Mouse (Mus musculus) embryonic stem cell, embryonic (primary cell): ENCODE measurements around the gene Tspan3.

Source experiments
- CTCF ChIA-PET, 4 experiments: fragments of 300-600 bp in 2 of 4; fragments of 350-600 bp in 2 of 4; sonication (Branson Sonifier 250); formaldehyde crosslinking; loops; one replicate each; lab custom pipeline; 2022; ENCODE audit warnings: inconsistent platforms in 2 of 4; lab: Charles Lee
- POLR2A ChIA-PET, 4 experiments: fragments of 300-600 bp in 2 of 4; fragments of 350-600 bp in 2 of 4; sonication (Branson Sonifier 250); formaldehyde crosslinking; loops; one replicate each; lab custom pipeline; 2022; ENCODE audit warnings: antibody characterized with exemption in 4 of 4, inconsistent platforms in 1 of 4; lab: Charles Lee

Gene Tspan3

GRCm38 (mm10) chr9:56165377-56165776, at the start of gene Tspan3:
Tspan3 (minus strand) TSS chr9:56165477.
- ChIA-PET POLR2A (interaction anchor here in 1 of 4 experiments (0.8 to 1.4 kb wide), 2 partner anchors 10 to 29 kb away, joined by 3 to 6 read pairs; no protein-coding TSS in a partner anchor), CTCF (interaction anchor here in 1 of 4 experiments (1.4 kb wide), 1 partner anchor 35 kb away, joined by 3 read pairs; no protein-coding TSS in a partner anchor)

GRCm38 (mm10) chr9:56213451-56214291, 48.4 kb upstream of the Tspan3 start:
- CTCF ChIA-PET = interaction anchor here (0.6 to 3.0 kb wide), 62 partner anchors 9 to 678 kb away, joined by 3 to 33 read pairs (median 4); partner anchors contain the start of gene Pstpip1 (in 1 of the 4)
- POLR2A ChIA-PET = interaction anchor here in 3 of 4 experiments (0.8 to 1.5 kb wide), 8 partner anchors 11 to 419 kb away, joined by 3 to 10 read pairs (median 4); no protein-coding TSS in a partner anchor

- CTCF ChIA-PET = interaction anchor here in 2 of 4 experiments (0.6 to 0.9 kb wide), 2 partner anchors 298 to 344 kb away, joined by 3 to 14 read pairs; no protein-coding TSS in a partner anchor
- POLR2A ChIA-PET = interaction anchor here in 2 of 4 experiments (0.5 to 1.1 kb wide), 2 partner anchors 48 to 619 kb away, joined by 3 read pairs; no protein-coding TSS in a partner anchor
Measured at GRCm38 (mm10) chr9:56208817-56209216, 43.5 kb upstream of the Tspan3 start.

- CTCF ChIA-PET = interaction anchor here in 1 of 4 experiments (0.5 to 1.0 kb wide), 2 partner anchors 143 to 299 kb away, joined by 3 read pairs; no protein-coding TSS in a partner anchor
- POLR2A ChIA-PET = interaction anchor here in 1 of 4 experiments (1.1 kb wide), 1 partner anchor 12 kb away, joined by 3 read pairs; no protein-coding TSS in a partner anchor
Measured at GRCm38 (mm10) chr9:56207516-56207915, 42.2 kb upstream of the Tspan3 start.

- CTCF ChIA-PET = no interaction called here
- POLR2A ChIA-PET = interaction anchor here in 1 of 4 experiments (1.1 kb wide), 1 partner anchor 11 kb away, joined by 3 read pairs; no protein-coding TSS in a partner anchor
Measured at GRCm38 (mm10) chr9:56207083-56207482, 41.8 kb upstream of the Tspan3 start.

- ChIA-PET CTCF (interaction anchor here in 1 of 4 experiments (1.3 kb wide), 1 partner anchor 8 kb away, joined by 5 read pairs; no protein-coding TSS in a partner anchor), POLR2A (interaction anchor here in 2 of 4 experiments (1.0 to 1.1 kb wide), 2 partner anchors 9 to 13 kb away, joined by 3 read pairs; no protein-coding TSS in a partner anchor)
Measured at GRCm38 (mm10) chr9:56205336-56205735, 40.1 kb upstream of the Tspan3 start.

- CTCF ChIA-PET = interaction anchor here in 1 of 4 experiments (1.3 kb wide), 1 partner anchor 9 kb away, joined by 5 read pairs; no protein-coding TSS in a partner anchor
Measured at GRCm38 (mm10) chr9:56204316-56204715, 39.0 kb upstream of the Tspan3 start.

GRCm38 (mm10) chr9:56200645-56201314, 35.5 kb upstream of the Tspan3 start:
- ChIA-PET CTCF (interaction anchor here (0.5 to 2.0 kb wide), 32 partner anchors 12 to 690 kb away, joined by 3 to 16 read pairs (median 4); partner anchors contain the start of gene Pstpip1 (in 1 of the 4)), POLR2A (interaction anchor here in 1 of 4 experiments (1.2 kb wide), 1 partner anchor 435 kb away, joined by 5 read pairs; no protein-coding TSS in a partner anchor)

More at GRCm38 (mm10) chr9:56204316-56204715, 39.0 kb upstream of the Tspan3 start:
- POLR2A ChIA-PET = interaction anchor here in 1 of 4 experiments (1.0 kb wide), 1 partner anchor 8 kb away, joined by 3 read pairs; no protein-coding TSS in a partner anchor

GRCm38 (mm10) chr9:56200200-56200599, 34.9 kb upstream of the Tspan3 start:
- CTCF ChIA-PET = interaction anchor here (0.5 to 2.0 kb wide), 30 partner anchors 12 to 691 kb away, joined by 3 to 16 read pairs (median 4); partner anchors contain the start of gene Pstpip1 (in 1 of the 4)
- POLR2A ChIA-PET = interaction anchor here in 2 of 4 experiments (0.5 to 1.2 kb wide), 2 partner anchors 127 to 435 kb away, joined by 5 read pairs; no protein-coding TSS in a partner anchor

GRCm38 (mm10) chr9:56196921-56197320, 31.6 kb upstream of the Tspan3 start:
- POLR2A ChIA-PET = interaction anchor here in 1 of 4 experiments (1.1 to 1.5 kb wide), 2 partner anchors 8 to 10 kb away, joined by 3 to 4 read pairs; no protein-coding TSS in a partner anchor
- CTCF ChIA-PET = interaction anchor here in 1 of 4 experiments (0.9 kb wide), 1 partner anchor 17 kb away, joined by 3 read pairs; no protein-coding TSS in a partner anchor

GRCm38 (mm10) chr9:56195193-56195592, 29.9 kb upstream of the Tspan3 start:
- ChIA-PET POLR2A (interaction anchor here in 2 of 4 experiments (1.2 to 1.5 kb wide), 2 partner anchors 8 to 35 kb away, joined by 4 read pairs; no protein-coding TSS in a partner anchor), CTCF (interaction anchor here in 1 of 4 experiments (0.6 to 1.7 kb wide), 3 partner anchors 15 to 302 kb away, joined by 3 to 4 read pairs (median 3); no protein-coding TSS in a partner anchor)

GRCm38 (mm10) chr9:56191498-56192455, 26.5 kb upstream of the Tspan3 start:
- CTCF ChIA-PET = interaction anchor here in 1 of 4 experiments (0.5 to 1.2 kb wide), 2 partner anchors 8 to 22 kb away, joined by 3 to 4 read pairs; no protein-coding TSS in a partner anchor

GRCm38 (mm10) chr9:56180118-56180781, 15.0 kb upstream of the Tspan3 start:
- CTCF ChIA-PET = interaction anchor here in 2 of 4 experiments (0.6 to 1.9 kb wide), 6 partner anchors 15 to 751 kb away, joined by 3 to 6 read pairs (median 4); no protein-coding TSS in a partner anchor
- POLR2A ChIA-PET = interaction anchor here in 2 of 4 experiments (0.6 to 1.6 kb wide), 7 partner anchors 11 to 381 kb away, joined by 3 to 5 read pairs (median 4); no protein-coding TSS in a partner anchor

More at GRCm38 (mm10) chr9:56191498-56192455, 26.5 kb upstream of the Tspan3 start:
- POLR2A ChIA-PET = interaction anchor here in 2 of 4 experiments (1.1 to 1.2 kb wide), 2 partner anchors 11 to 14 kb away, joined by 3 read pairs; no protein-coding TSS in a partner anchor

- CTCF ChIA-PET = interaction anchor here in 2 of 4 experiments (0.6 to 1.9 kb wide), 6 partner anchors 16 to 751 kb away, joined by 3 to 6 read pairs (median 4); no protein-coding TSS in a partner anchor
Measured at GRCm38 (mm10) chr9:56179416-56180117, 14.3 kb upstream of the Tspan3 start.

More at GRCm38 (mm10) chr9:56179416-56180117, 14.3 kb upstream of the Tspan3 start:
- POLR2A ChIA-PET = interaction anchor here in 2 of 4 experiments (0.5 to 1.6 kb wide), 8 partner anchors 10 to 381 kb away, joined by 3 to 5 read pairs (median 4); no protein-coding TSS in a partner anchor
